Mouse (Mus musculus) brain, embryonic 14.5 days (tissue): ENCODE data around the gene Maff.

ENCODE experiments used
- CTCF ChIP-seq: fragments of 200-500 bp; IDR thresholded peaks from 2 replicates; pipeline ENCODE4 v1.5.1; 2012; ENCODE audit warnings: inconsistent platforms, mild to moderate bottlenecking, moderate library complexity, borderline replicate concordance; ENCODE audit not compliant: insufficient read depth, insufficient read length; ENCODE audit errors: extremely low read depth
- POLR2A ChIP-seq: fragments of 200-500 bp; IDR thresholded peaks from 2 replicates; pipeline ENCODE4 v1.6.1; 2012; ENCODE audit warnings: mild to moderate bottlenecking, inconsistent platforms, borderline replicate concordance; ENCODE audit not compliant: poor library complexity, insufficient read depth, insufficient read length, severe bottlenecking; ENCODE audit errors: extremely low read depth

DNA sequence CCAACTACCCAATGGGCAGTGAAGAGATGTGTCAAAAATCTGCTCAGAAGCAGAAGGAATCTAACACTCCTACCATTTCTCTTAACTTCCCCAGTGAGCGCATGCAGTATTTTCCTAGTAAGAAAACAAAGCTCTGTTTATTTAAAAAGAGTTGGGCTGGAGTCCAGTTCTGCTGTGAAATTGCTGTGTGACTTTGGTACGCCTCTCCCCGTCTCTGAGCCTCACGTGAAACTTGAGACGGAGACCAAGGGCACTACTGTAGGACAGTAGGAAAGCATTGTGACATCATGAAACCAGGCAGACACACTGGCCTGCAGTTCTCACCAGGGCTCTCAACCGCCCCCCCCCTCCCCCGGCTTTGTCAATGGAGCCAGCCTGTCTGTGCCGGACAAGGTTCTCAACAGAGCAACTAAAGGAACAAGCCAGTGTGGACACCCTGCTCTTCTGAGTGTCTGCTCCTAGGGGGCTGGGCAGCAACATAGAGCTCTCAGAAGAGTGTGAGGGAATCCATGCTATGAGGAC, 32.5 kb upstream of the Maff start:
- no peak for TF ChIP-seq POLR2A
- TF ChIP-seq CTCF, result no peak
